9 mouse cellular contexts compared by ENCODE assay signal in genomic region chr17:25288842-25289241, GRCm38 (mm10). TPM values are rescaled to one million over a fixed set of nuclear protein-coding genes. Genes with fewer than 3 reads are reported as not detected.
DNase-seq lines count a peak whose midpoint lies in the region; ATAC-seq and TF ChIP-seq lines count a peak whose summit lies in the region.
"Had no signal": no experiment of that assay in that cellular context is flagged by ENCODE, and none has a peak within 500 bp of the region (broad histone marks: within the 10 kb centered on the region; RNA-seq: fewer than 3 reads in every experiment).

No protein-coding gene starts in this region.

- no peak overlapping the region for H3ac ChIP-seq in C2C12 (ENCODE audit: control insufficient read depth, insufficient read length, low read depth)

- no peak for ATAC-seq in G1E (ENCODE audit: extremely low read depth, insufficient number of reproducible peaks, low FRiP score, poor library complexity, severe bottlenecking)
- ATAC-seq in limb, embryonic 14.5 days (ENCODE audit: low FRiP score, low read depth) = no peak

- no peak for TF ChIP-seq POLR2A in limb, embryonic 14.5 days (IDR thresholded peaks at IDR 0.05; ENCODE audit: borderline replicate concordance, extremely low read depth, insufficient read depth, insufficient read length)
- TF ChIP-seq POLR2A in small intestine, adult 2 months (IDR thresholded peaks at IDR 0.05; ENCODE audit: low read depth, low read length) = no peak

- no peaks in the 10 kb centered on the region for H3K36me3 ChIP-seq in C2C12 (ENCODE audit: control insufficient read depth, insufficient read depth)
- H3K36me3 ChIP-seq in G1E (replicated peaks) = no peaks in the 10 kb centered on the region
- no peaks in the 10 kb centered on the region for H3K36me3 ChIP-seq in embryonic facial prominence, embryonic 10.5 days (replicated peaks)
- H3K36me3 ChIP-seq in limb, embryonic 14.5 days (ENCODE audit: control insufficient read depth, insufficient read depth, low read length) = no peaks in the 10 kb centered on the region
- no peaks in the 10 kb centered on the region for H3K36me3 ChIP-seq in small intestine, adult 2 months (ENCODE audit: control insufficient read depth, insufficient read depth, low read length)

- WGBS in embryonic facial prominence, embryonic 10.5 days = 30% methylated on average over 4 of the region's 4 CpGs
- 19% methylated on average over 4 of the region's 4 CpGs for WGBS in limb, embryonic 14.5 days
- WGBS in small intestine, adult 2 months = 14% methylated on average over 4 of the region's 4 CpGs

- H3K27ac ChIP-seq in embryonic facial prominence, embryonic 10.5 days (replicated peaks) = no peak overlapping the region
- H3K27ac ChIP-seq in limb, embryonic 14.5 days (replicated peaks; ENCODE audit: low read depth, low read length) = no peak overlapping the region
- H3K27ac ChIP-seq in small intestine, adult 2 months (ENCODE audit: insufficient read depth, low read depth, low read length) = no peak overlapping the region

- TF ChIP-seq CTCF in C2C12 (IDR thresholded peaks at IDR 0.05; ENCODE audit: control insufficient read depth, insufficient read depth, insufficient read length) = peak; percentile 89
- TF ChIP-seq CTCF in G1E (IDR thresholded peaks at IDR 0.05; ENCODE audit: low read depth, low read length) = peak; percentile 91
- peak; percentile 62; the same call in 1 of the 2 replicates for TF ChIP-seq CTCF in small intestine, adult 2 months (IDR thresholded peaks at IDR 0.05; ENCODE audit: extremely low read depth, insufficient read length, insufficient replicate concordance, low read depth, low read length)

- H3K27me3 ChIP-seq in C2C12 (ENCODE audit: control insufficient read depth, insufficient read depth, insufficient read length) = peaks cover 15% of the 10 kb centered on the region
- H3K27me3 ChIP-seq in G1E (ENCODE audit: insufficient read depth, low read length) = no peaks in the 10 kb centered on the region
- no peaks in the 10 kb centered on the region for H3K27me3 ChIP-seq in embryonic facial prominence, embryonic 10.5 days (replicated peaks; ENCODE audit: low read depth, poor library complexity, severe bottlenecking)
- no peaks in the 10 kb centered on the region for H3K27me3 ChIP-seq in limb, embryonic 14.5 days (ENCODE audit: control insufficient read depth, insufficient read depth, low read length)
- H3K27me3 ChIP-seq in small intestine, adult 2 months (ENCODE audit: control insufficient read depth, insufficient read depth, low read length) = no peaks in the 10 kb centered on the region

- no peak overlapping the region for H3K4me2 ChIP-seq in limb, embryonic 14.5 days (replicated peaks; ENCODE audit: low read depth, low read length, severe bottlenecking)

- no peaks in the 10 kb centered on the region for H3K79me3 ChIP-seq in C2C12 (ENCODE audit: low read depth)

- no peak overlapping the region for H3K4me3 ChIP-seq in C2C12 (ENCODE audit: insufficient read depth, poor library complexity, severe bottlenecking)
- no peak overlapping the region for H3K4me3 ChIP-seq in G1E (ENCODE audit: low read depth, low read length)
- no peak overlapping the region for H3K4me3 ChIP-seq in embryonic facial prominence, embryonic 10.5 days
- H3K4me3 ChIP-seq in limb, embryonic 14.5 days (replicated peaks; ENCODE audit: low read length) = no peak overlapping the region
- no peak overlapping the region for H3K4me3 ChIP-seq in small intestine, adult 2 months (ENCODE audit: low read depth, low read length)

- H3K79me2 ChIP-seq in C2C12 (ENCODE audit: control insufficient read depth, insufficient read depth) = no peaks in the 10 kb centered on the region

- peaks cover 51% of the 10 kb centered on the region for H3K4me1 ChIP-seq in G1E (ENCODE audit: insufficient read depth, low read depth, low read length)
- H3K4me1 ChIP-seq in embryonic facial prominence, embryonic 10.5 days = no peaks in the 10 kb centered on the region
- H3K4me1 ChIP-seq in limb, embryonic 14.5 days (ENCODE audit: control insufficient read depth, insufficient read depth, low read length) = no peaks in the 10 kb centered on the region
- H3K4me1 ChIP-seq in small intestine, adult 2 months (ENCODE audit: control insufficient read depth, insufficient read depth, insufficient read length, low read length) = no peaks in the 10 kb centered on the region

- H3K9ac ChIP-seq in limb, embryonic 14.5 days (ENCODE audit: low read depth, low read length, severe bottlenecking) = no peak overlapping the region

- DNase-seq in kidney, adult 18-20 months = peak; percentile 62
- DNase-seq in kidney, adult 11 months = no peak
- DNase-seq in G1E (ENCODE audit: low spot score) = peak; percentile 54
- peak; percentile 59 for DNase-seq in embryonic facial prominence, embryonic 10.5 days (ENCODE audit: low spot score)
- peak; percentile 28 for DNase-seq in limb, embryonic 14.5 days (ENCODE audit: low spot score)

- H3K9me3 ChIP-seq in G1E (replicated peaks) = no peaks in the 10 kb centered on the region
- no peaks in the 10 kb centered on the region for H3K9me3 ChIP-seq in embryonic facial prominence, embryonic 10.5 days
- no peaks in the 10 kb centered on the region for H3K9me3 ChIP-seq in limb, embryonic 14.5 days (ENCODE audit: control insufficient read depth, low read length)

TF ChIP-seq in C2C12, 6 proteins besides CTCF, POLR2A, EP300 and RAD21:
- TF ChIP-seq CEBPB (IDR thresholded peaks at IDR 0.05; ENCODE audit: low read depth) = no peak
- TF ChIP-seq MYOD1 (IDR thresholded peaks at IDR 0.05; ENCODE audit: control insufficient read depth, insufficient read length, low read depth) = no peak
- no peak for TF ChIP-seq MYOG (IDR thresholded peaks at IDR 0.05; ENCODE audit: control insufficient read depth, extremely low read depth, insufficient read length)
- no peak for TF ChIP-seq FOSL1 (IDR thresholded peaks at IDR 0.05; ENCODE audit: insufficient read depth, low read length, poor library complexity, severe bottlenecking)
- TF ChIP-seq MAX (IDR thresholded peaks at IDR 0.05) = no peak
- TF ChIP-seq USF1 (IDR thresholded peaks at IDR 0.05; ENCODE audit: low read depth) = no peak

RNA-seq across cellular contexts. Expression of gene Prss34, which starts 9.4 kb away (rescaled TPM):
- not detected for polyA plus RNA-seq in C2C12 (2012; fragmentation: generic; extraction: Trizol)
- total RNA-seq in G1E (2014; fragmentation: Nextera tagmentation) = not detected in 2 replicates
- not detected in 2 replicates for total RNA-seq in G1E (2017)
- 0.06 TPM in 1 of 2 replicates, not detected in the other for polyA plus RNA-seq in G1E (2012)
- polyA plus RNA-seq in embryonic facial prominence, embryonic 10.5 days (2016; fragmentation: Nextera tagmentation; extraction: Ambion mirVana) = not detected in 2 replicates
- 6.0 and 8.5 TPM in 2 replicates for polyA plus RNA-seq in limb, embryonic 14.5 days (2012; rRNA removed)
- 6.7 and 10.6 TPM in 2 replicates for polyA plus RNA-seq in limb, embryonic 14.5 days (2014; fragmentation: Nextera tagmentation; extraction: Ambion mirVana)
- polyA plus RNA-seq in small intestine, adult 2 months (2012; rRNA removed) = not detected in 2 replicates

RNA-seq across cellular contexts. Expression of gene Ube2i, which starts 14.4 kb away (rescaled TPM):
- 405 TPM for polyA plus RNA-seq in C2C12 (2012; fragmentation: generic; extraction: Trizol)
- 516 and 535 TPM in 2 replicates for total RNA-seq in G1E (2014; fragmentation: Nextera tagmentation)
- 421 and 442 TPM in 2 replicates for total RNA-seq in G1E (2017)
- polyA plus RNA-seq in G1E (2012) = 422 and 440 TPM in 2 replicates
- 952 and 961 TPM in 2 replicates for polyA plus RNA-seq in embryonic facial prominence, embryonic 10.5 days (2016; fragmentation: Nextera tagmentation; extraction: Ambion mirVana)
- polyA plus RNA-seq in limb, embryonic 14.5 days (2012; rRNA removed) = 434 and 540 TPM in 2 replicates
- 533 and 582 TPM in 2 replicates for polyA plus RNA-seq in limb, embryonic 14.5 days (2014; fragmentation: Nextera tagmentation; extraction: Ambion mirVana)
- 24.8 and 50.8 TPM in 2 replicates for polyA plus RNA-seq in small intestine, adult 2 months (2012; rRNA removed)

RNA-seq across cellular contexts. Expression of gene Prss28, which starts 19.6 kb away (rescaled TPM):
- polyA plus RNA-seq in C2C12 (2012; fragmentation: generic; extraction: Trizol) = not detected
- not detected in 2 replicates for total RNA-seq in G1E (2014; fragmentation: Nextera tagmentation)
- total RNA-seq in G1E (2017) = 0.11 TPM in 1 of 2 replicates, not detected in the other
- not detected in 2 replicates for polyA plus RNA-seq in G1E (2012)
- polyA plus RNA-seq in embryonic facial prominence, embryonic 10.5 days (2016; fragmentation: Nextera tagmentation; extraction: Ambion mirVana) = not detected in 2 replicates
- polyA plus RNA-seq in limb, embryonic 14.5 days (2012; rRNA removed) = 0.13 TPM in 1 of 2 replicates, not detected in the other
- not detected in 2 replicates for polyA plus RNA-seq in limb, embryonic 14.5 days (2014; fragmentation: Nextera tagmentation; extraction: Ambion mirVana)
- polyA plus RNA-seq in small intestine, adult 2 months (2012; rRNA removed) = not detected in 2 replicates
- polyA plus RNA-seq: liver, embryonic 16.5 days; stomach, embryonic 14.5 days had no signal

RNA-seq across cellular contexts. Expression of gene Prss29, which starts 29.6 kb away (rescaled TPM):
- polyA plus RNA-seq in C2C12 (2012; fragmentation: generic; extraction: Trizol) = not detected
- total RNA-seq in G1E (2014; fragmentation: Nextera tagmentation) = not detected in 2 replicates
- total RNA-seq in G1E (2017) = not detected in 2 replicates
- not detected in 2 replicates for polyA plus RNA-seq in G1E (2012)
- polyA plus RNA-seq in embryonic facial prominence, embryonic 10.5 days (2016; fragmentation: Nextera tagmentation; extraction: Ambion mirVana) = not detected in 2 replicates
- polyA plus RNA-seq in limb, embryonic 14.5 days (2012; rRNA removed) = not detected in 2 replicates
- not detected in 2 replicates for polyA plus RNA-seq in limb, embryonic 14.5 days (2014; fragmentation: Nextera tagmentation; extraction: Ambion mirVana)
- polyA plus RNA-seq in small intestine, adult 2 months (2012; rRNA removed) = not detected in 2 replicates
- polyA plus RNA-seq: liver, embryonic 16.5 days; stomach, embryonic 14.5 days had no signal

RNA-seq across cellular contexts. Expression of gene Baiap3, which starts 32.7 kb away (rescaled TPM):
- 0.16 TPM for polyA plus RNA-seq in C2C12 (2012; fragmentation: generic; extraction: Trizol)
- total RNA-seq in G1E (2014; fragmentation: Nextera tagmentation) = not detected in 2 replicates
- 0.17 and 0.33 TPM in 2 replicates for total RNA-seq in G1E (2017)
- 0.06 TPM in 1 of 2 replicates, not detected in the other for polyA plus RNA-seq in G1E (2012)
- 0.67 and 0.94 TPM in 2 replicates for polyA plus RNA-seq in embryonic facial prominence, embryonic 10.5 days (2016; fragmentation: Nextera tagmentation; extraction: Ambion mirVana)
- 1.5 and 1.9 TPM in 2 replicates for polyA plus RNA-seq in limb, embryonic 14.5 days (2012; rRNA removed)
- 0.89 and 1.5 TPM in 2 replicates for polyA plus RNA-seq in limb, embryonic 14.5 days (2014; fragmentation: Nextera tagmentation; extraction: Ambion mirVana)
- polyA plus RNA-seq in small intestine, adult 2 months (2012; rRNA removed) = 10.1 TPM in 2 replicates
